Mouse (Mus musculus) layer of hippocampus, adult 11-12 months (tissue): Measurements from ENCODE around the gene Grip2.

Experiments
- DNase-seq: peaks from one replicate; pipeline ENCODE4 v3.0.0; 2022; ENCODE audit warnings: low spot score

The Grip2 gene

DNA sequence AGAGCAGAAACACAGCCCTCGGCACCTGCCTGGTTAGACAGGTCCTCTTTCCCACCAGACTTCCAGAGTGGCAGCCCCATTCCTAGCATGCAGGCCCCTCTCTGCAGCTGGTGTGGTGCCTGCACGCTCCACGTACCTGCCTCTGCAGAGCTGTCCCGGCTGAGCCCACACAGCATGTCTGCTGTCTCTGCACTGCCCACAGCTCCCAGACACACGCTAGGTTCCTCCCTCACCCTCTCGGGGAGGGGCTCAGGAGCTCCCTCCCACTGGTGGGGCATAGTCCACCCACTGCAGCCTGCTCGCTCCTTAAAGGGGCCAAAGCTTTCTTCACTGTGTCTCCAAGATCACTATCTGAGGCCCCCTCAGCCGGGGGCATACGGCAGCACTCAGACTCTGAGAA is 31.0 kb downstream of the Grip2 start:
- no peak for DNase-seq

DNA sequence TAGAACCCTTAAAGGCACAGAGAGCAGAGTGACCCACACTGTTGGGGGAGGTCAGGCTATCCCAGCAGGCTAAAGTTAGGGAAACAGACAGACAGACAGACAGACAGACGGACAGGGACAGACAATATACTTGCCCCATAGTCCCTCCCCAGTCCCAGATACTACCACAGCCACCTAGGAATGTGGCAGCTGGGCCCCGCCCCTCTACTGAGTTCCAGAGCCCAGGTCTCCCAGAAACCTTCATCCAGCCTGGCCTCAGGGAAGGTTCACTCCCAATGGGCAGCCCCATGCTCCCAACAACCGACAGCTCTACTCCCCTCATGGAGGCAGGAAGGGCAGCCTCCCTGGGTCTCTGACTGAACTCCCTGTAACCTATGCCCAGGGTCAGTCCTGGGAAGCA is 31.4 kb downstream of the Grip2 start:
- DNase-seq = no peak

DNA sequence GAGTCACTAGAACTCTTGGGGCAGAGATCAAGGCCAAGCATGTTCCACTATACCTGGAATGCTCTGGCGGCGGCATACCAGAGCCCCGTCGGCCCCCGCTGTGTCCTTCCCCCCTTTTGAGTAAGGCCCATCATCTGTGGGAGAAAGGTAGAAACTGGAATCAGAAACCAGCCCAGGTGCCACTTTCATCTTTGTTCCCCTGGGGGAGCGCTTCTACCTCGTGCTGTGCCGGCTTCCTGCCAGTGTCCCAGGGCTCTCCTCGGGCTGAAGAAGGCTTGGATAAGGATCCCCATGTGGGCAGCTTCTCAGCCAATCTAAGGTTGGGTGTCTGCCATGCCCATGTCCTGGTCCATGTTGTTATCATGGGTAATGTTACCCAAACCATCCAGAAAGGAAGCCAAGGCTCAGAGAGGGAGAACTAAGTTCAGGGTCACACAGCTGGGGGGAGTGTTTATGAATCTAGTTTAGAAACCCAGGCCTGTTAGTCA is 38.7 kb downstream of the Grip2 start:
- DNase-seq = no peak

DNA sequence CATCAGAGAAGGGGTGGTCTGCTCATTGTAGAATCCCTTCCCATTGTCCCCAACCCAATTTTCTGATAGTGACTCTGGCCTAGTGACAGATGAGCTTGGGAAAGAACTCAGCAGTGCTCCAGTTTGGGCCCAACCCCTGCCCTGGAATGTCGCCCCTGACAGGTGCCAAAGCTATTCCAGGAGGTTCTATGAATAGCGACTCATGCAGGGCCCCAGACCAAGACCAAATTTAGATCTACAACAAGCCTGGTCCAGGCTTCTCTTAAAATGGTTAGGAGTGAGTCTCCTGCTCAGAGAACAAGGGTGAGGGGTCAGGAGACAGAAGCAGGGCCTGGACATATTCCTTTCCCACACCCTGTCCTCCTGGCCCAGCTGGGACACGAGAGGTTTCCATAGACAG is 42.0 kb downstream of the Grip2 start:
- DNase-seq = no peak

DNA sequence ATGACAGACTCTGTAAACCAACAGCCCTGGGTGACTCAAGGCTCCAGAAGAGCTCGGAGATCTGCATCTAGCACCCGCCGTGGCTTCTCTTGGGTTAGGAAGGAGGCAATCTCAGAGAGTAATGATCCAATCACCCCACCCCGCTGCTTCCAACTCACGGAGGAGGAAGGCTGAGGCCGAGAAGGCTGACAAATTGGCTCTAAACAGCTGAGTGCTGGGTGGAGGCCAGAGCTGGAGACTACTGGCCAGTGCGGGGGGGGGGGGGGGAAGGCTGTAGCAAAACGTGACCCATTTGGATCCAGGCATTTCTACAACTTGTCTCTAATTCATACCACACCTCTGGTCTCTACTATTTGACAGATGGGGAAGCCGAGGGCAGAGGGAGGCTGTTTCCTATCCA is 47.8 kb downstream of the Grip2 start:
- DNase-seq = no peak

DNA sequence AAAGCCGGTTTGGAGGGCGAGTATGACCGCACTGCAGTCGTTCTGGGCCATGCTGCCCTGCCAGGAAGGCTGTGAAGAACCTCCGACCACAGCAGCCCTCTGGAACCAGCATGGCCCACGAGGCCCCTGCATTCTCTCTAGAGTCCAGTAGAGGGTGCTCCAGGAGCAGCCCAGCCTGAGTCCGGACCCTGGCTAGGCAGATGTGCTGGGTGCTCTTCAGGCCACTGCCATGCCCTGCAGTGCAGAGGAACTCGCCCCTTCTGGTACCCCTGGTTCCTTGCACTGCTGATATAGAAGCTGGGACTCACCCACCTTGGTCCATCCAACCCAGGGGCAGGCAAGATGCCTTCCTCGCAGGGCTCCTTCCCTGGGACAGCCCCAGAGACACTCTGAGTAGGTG is 50.5 kb downstream of the Grip2 start:
- peak; percentile 54 for DNase-seq

DNA sequence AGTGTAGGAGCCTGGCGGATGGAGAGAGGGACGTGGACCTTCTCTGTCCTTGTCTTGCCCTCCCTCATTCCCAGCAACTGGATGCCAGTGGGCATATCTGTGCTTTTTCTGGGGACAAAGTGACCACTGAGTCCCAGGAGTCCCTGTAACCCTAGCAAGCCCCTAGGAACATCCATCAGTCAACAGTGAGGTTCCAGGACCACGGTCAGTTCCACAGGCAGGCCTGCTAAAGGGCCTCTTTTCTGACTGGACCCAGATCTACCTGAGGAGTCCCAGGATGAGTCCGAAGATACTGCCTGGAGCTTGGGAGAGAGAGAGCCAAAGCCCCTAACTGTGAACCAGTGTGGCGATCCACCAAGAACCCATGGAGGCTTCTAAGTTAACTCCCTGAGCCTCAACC is 53.1 kb downstream of the Grip2 start:
- DNase-seq = no peak

DNA sequence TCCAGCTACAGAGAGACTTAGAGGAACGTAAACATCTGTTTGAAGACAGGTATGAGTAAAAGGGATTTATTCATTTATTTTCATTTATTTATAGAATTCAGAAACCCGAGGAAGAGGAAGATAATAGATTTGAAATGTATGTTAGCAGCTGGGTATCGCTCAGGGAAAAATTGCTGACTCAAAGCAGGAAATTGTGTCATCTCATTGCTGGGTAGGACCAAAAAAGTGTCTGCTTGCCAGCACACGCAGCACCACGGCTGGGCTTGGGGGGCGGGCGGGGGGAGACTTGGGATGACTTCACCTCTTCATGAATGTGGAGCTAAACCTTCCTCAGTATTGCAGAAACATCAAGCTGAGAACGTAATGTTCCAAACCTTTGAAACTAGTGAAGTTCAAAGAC is 59.5 kb downstream of the Grip2 start:
- no peak for DNase-seq

DNA sequence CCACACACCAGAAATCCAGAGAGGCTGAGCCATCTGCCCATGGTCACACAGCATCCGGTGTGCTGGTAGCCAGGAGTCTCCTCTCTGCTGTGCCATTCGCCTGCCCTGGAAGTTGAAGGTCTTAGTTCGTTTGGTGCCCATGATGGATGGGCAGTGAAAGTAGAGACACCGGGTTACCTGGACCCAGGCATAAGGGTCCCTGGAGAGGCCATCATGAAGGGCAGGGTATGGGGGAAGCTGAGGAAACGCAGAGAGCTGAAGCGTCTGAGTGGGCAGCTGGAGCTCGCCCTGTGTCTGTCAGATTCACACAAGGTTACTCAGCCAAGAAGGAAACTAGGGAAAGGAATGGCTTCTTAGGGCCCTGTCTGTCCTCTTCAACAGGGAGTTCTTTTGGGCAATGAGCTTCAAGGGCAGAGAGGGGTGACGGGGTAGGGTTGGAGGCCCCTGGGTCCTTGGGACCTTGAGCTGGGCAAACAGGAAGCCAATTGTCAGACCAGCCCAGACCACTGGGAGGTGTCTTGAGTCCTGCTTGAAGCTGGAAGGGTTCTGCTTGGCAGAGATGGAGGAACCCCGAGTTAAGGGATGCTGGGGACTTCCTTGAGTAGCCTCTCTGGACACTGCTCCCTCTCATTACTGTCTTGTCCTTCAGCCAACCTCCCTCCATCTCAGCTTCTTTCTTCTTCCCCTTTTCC is 64.9 kb downstream of the Grip2 start:
- DNase-seq = no peak

DNA sequence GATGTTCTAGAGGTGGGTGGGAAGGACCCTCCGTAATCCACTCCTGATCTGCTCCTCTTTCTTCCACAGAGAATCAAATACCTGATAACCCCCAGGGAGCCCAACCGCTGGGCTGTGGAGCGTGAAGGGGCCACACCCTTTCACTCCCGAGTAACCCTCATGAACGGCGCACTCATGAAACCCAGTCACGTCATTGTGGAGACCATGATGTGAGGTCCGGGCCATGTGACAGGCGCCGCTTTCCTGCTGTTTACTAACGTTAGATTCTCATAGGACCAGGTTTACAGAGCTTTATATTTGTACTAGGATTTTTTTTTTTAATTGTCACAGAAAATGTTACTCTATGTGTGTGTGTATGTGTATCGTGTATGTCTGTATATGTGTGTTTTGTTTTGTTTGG is 72.2 kb downstream of the Grip2 start:
- no peak for DNase-seq

DNA sequence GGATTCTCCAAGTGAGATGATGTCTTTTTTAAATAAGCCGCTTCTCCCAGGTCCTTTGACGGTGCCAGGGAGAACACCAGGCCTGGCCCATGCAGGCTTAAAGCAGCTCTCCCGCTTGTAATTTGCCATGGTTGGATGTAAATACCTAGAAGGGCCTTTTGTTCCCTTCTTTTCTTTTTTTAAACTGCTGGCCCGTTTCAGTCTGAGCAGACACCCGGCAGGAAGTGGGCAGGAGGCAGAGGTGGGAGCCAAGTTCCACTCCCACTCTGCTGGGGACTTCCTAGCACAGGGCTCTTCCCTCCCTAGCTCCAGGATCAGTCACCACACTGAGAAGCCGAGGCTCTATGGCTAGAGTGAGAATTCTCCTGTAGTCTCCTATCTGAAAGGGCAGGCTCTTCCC is 73.0 kb downstream of the Grip2 start:
- peak; percentile 42 for DNase-seq

DNA sequence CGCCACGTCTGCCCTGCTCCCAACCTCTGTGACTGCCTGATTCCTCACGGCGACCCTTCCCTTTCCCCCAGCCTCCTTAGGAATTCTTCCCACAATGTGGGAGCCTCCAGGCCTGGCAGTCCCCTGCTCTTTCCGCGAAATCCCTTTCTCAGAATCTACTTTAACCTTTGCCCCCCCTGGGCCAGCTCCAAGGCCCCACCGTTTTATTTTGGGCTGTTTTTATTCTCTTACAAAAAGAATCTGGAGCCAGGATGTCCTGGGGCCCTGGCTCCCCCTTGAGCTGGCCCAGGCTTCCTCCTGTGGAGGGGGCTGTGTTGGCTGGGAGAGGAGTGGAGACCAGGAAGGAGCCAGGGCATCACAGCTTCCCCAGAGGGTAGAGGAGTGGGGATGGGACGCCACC is 74.2 kb downstream of the Grip2 start:
- DNase-seq = no peak

DNA sequence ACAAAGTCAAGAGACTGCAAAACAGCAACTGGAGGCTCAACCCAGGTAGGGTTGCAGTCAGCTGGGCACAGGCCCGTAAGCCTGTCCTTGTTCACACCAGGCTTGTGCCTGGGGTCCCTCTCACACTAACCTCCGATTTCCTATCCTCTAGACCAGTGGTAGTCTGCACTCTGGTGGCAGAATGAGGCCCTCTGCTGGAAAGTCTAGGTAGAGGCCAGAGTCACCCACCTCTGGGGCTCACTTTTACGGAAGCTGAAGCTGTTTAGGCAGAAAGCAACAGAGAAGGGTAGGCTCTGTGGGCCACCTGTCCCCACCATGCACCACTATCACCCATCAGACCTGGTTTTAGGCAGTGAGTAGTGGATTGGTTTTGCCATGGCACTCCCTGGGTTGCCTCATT is 76.1 kb downstream of the Grip2 start:
- peak; percentile 42 for DNase-seq

DNA sequence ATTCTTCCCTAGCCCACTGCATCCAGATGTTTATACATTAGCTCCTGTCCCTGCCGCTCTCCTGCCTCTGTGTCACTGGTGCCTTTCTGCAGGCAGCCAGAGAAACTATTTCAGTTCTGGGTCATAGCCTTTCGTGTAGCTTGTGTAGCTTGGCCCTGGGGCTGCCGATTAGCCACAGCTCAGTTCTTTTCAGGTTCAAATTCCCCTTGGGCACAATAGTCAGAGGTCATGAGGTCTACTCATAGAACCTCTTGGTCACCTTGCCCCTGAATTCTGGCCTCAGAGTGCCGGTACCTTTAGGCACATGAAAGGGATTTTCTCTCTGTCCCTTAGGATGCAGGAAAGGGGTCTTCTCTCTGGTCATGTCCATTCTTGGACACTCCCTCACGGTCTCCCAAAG is 80.3 kb downstream of the Grip2 start:
- DNase-seq = no peak

DNA sequence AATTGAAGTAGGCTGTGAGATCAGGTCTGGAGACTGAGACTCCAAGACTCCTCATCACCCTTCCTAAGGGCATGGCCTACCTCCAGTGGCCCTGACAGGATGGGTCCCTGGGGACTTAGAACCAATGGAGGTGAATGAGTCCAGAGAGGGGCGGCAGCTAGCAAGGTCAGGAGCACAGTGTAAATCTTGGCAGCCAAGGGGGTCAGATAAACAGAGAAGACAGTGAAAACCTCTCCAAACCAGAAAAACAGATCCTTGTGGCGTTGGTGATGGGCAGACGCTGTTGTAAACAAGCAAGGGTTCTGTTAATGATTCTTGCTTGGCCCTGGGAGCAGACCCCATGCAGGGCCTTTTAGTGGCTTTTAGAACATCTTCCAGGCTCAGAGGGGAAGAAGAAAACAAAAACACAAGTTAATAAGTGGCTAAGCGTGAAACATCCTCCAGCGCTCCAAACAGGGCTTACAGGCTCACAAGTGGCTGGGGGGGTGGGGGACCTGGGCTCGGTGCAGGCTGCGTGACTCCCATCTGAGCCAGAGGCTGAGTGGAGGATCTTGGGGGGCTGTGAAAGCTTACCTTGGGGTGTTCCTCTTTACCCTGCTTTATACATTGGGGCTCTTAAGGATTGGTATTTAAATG is 81.0 kb downstream of the Grip2 start:
- no peak for DNase-seq

DNA sequence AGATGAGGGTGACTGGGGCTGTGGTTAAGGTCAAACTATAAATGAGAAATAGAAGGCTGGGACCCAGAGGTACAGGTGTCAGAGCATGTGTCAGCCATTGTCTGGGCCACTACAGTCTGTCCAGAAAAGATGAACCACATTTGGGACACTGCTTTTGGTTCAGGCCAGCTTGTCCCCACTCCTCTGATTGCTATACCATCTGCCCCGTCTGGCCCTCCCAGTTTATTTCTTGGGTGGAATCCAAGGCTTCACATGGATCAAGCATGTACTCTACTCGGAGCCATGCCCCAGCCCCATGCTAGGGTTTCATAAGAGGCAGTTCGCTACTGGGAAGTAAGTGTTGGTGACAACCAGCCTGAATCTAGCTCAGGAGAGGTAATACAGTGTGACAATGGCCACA is 81.8 kb downstream of the Grip2 start:
- no peak for DNase-seq

DNA sequence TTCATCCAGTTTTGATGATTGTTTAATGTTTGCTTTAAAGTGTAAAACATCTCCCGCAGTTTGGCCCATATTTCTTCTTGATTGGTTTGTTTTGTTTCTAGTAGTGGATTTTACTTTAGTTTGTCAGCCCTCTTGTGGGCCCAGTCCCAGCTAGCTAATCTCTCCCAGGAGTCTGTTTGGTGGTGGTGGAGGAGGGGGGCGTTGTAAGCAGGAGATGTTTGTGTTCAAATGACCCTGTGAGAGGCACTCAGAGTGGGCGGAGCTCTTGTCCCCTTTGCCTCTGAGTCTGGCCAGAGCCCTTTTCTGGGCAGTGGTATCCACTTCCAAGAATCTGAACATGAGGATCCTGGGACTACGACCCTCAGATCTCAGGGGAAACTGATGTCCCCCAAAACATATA is 83.2 kb downstream of the Grip2 start:
- DNase-seq = no peak

DNA sequence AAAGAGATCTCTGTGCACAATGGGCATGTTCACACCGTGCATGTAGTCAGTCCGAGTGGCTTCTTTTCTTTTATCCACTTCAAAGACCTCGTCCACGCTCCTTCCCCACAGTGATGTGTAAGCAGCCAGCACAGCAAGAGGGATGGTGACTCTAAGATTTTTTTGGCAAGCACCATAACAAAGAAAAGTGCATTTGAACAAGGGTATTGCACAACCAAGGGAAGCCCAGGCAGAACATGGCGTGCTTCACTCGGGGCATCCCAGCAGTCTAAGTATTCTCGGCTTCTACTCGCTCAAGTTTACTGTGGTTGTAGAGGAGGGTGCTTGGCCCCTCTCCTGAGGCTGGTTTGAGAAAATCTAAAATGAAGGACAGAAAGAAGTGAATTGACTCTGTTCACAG is 84.1 kb downstream of the Grip2 start:
- DNase-seq = no peak

DNA sequence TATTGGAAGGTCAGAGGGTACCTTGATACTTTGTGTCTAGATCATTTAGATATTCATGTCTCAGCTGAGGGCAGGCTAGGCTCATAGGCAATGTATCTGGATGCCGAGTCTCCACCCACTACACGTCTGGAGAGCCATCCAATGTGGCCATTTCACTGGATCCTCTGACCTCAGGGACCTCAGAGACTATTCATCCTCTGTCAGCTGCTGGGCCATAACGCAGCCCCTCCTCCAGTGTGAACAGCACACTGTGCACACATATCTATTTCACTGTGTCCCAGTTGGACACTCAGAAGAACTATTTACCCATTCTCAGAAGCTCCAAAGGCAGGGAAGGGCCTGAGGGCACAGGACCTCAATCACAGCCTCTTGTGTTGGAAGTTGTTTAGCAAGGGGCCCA is 84.6 kb downstream of the Grip2 start:
- no peak for DNase-seq

DNA sequence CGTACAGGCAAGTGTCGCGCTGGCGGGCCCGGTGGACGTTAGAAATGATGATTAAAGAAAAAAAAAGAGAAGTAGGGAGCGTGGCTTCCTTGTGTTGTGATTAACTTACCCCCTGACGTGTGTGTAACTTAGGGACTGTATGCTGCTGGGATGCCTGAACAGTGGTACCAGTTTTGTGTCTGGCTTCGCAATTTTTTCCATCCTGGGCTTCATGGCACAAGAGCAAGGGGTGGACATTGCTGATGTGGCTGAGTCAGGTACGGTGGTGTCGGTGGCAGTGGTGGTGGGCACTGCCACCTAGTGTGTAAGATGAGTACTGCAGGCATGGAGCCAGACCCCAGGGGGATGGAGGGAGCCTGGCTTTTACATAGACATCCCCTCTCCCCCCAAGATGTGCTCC is 86.0 kb downstream of the Grip2 start:
- DNase-seq = peak; percentile 52

DNA sequence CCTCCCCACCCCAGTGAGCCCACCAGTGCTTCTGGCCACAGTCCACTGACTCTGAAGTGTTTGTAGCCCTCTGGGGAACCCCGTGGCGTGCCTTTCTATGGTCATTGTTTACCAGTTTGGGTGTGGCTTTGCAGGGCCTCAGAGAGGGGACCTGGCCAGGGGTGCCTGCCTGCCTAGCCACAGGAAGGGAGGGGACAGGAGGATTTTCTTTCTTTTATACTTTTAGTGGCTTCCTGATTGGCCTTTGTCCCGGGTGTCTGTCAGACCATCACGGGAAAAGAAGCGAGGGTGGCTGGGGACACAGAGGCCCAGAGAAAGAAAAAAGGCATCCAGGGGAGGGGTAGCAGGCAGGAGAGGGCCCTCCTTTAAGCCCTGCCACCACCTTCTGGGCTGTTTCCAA is 89.0 kb downstream of the Grip2 start:
- no peak for DNase-seq

DNA sequence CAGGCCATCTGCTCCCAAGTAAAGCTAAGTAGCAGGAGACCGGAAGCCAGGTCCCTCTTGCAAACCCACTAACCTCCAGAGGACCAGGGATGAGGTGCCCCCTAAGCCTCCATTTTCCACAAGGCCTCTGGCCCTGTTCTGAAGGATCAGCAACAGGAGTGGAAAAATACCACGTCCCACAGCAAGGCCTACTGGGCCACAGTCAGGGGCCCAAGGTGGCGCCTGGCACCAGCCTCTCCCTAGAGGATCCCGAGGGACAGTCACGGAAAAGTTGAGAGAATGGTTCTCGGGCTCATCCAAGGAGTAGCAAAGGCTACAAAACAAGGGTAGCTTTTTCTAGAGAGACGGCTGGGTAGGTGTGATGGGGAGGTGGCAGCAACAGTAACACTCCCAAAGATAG is 89.6 kb downstream of the Grip2 start:
- no peak for DNase-seq

DNA sequence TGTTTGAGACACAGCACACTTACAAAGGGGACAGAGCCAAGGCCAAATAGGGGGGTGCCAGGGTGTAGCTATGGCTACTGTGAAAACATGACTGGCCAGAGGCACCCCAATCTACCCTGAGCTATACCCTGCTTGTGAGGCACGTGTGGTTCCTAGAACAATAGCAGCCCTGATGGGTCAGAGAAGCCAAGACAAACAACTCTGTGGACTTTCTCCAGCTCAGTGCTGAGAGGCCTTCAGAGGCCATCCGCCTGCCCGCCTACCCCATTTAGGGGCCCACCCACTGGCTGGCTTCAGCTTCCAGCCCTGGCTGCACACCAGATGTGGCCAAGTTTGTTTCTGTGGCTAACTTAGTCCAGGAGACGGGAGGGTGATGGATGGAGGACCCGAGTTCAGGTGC is 90.6 kb downstream of the Grip2 start:
- DNase-seq = no peak

DNA sequence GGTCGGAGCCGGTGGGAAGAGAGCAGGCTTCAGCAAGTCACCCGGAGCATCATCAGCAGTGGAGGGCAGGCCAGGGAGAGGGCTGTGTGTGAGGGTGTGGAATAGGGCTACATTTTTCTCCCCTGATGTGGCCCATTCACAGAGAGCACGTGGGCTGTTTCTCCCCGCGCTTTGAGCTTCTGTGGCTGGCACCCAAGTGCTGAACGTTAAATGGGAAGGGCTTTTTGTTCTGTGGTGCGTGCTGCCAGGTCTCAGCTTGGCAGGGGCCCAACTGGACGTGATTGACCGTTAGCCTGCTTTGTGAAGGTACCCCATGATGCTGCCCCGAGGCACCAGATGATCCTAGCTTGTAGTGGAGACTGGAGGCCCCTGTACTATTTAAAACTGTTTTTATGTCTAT is 94.9 kb downstream of the Grip2 start:
- DNase-seq = no peak
